ENCODE assay signal across 9 mouse cellular contexts in genomic region chr16:17927351-17928082, GRCm38 (mm10). TPM values are rescaled to one million over a fixed set of nuclear protein-coding genes. Genes with fewer than 3 reads are reported as not detected.
DNase-seq lines count a peak whose midpoint lies in the region; ATAC-seq lines count a peak whose summit lies in the region.
"Had no signal": no experiment of that assay in that cellular context is flagged by ENCODE, and none has a peak within 500 bp of the region (broad histone marks: within the 10 kb centered on the region; RNA-seq: fewer than 3 reads in every experiment).

No protein-coding gene starts in this region.

- peak; percentile 34 for ATAC-seq in heart, embryonic 13.5 days (ENCODE audit: extremely low read depth, insufficient number of reproducible peaks, low FRiP score, low TSS enrichment)
- ATAC-seq in megakaryocyte, adult 5-6 weeks (ENCODE audit: poor library complexity, severe bottlenecking), result peak; percentile 13; the same call in 1 of the 2 replicates

- intact Hi-C loops in gastrocnemius, postnatal 36 days (cut with DNase I), result no loop called here

- WGBS in heart, embryonic 13.5 days, result under 1% methylated on average over 72 of the region's 72 CpGs

- peak overlapping the region; percentile 96 for H3K4me2 ChIP-seq in heart, embryonic 13.5 days

- H3K9me3 ChIP-seq in heart, embryonic 13.5 days, result no peaks in the 10 kb centered on the region

- H3K36me3 ChIP-seq in heart, embryonic 13.5 days, result peaks cover 19% of the 10 kb centered on the region

- H3K4me3 ChIP-seq in heart, embryonic 13.5 days, result peak overlapping the region; percentile 93

- no peaks in the 10 kb centered on the region for H3K27me3 ChIP-seq in heart, embryonic 13.5 days (replicated peaks)

- DNase-seq in 3T3-L1 (ENCODE audit: low read depth, low spot score), result peak; percentile 39
- peak; percentile 48 for DNase-seq in A20 (ENCODE audit: low read depth, low spot score)
- DNase-seq in cerebellum, adult 9-11 months, result peak; percentile 63
- peak; percentile 44 to 82 for DNase-seq in kidney, postnatal 36 days
- peak; percentile 57 to 61 for DNase-seq in spleen, postnatal 10 days (ENCODE audit: low spot score in 2 of 2)
- DNase-seq in gastrocnemius, postnatal 36 days, result no peak

- peak overlapping the region; percentile 91 for H3K9ac ChIP-seq in heart, embryonic 13.5 days

- H3K4me1 ChIP-seq in heart, embryonic 13.5 days, result peaks cover 25% of the 10 kb centered on the region

- peak overlapping the region; percentile 67 for H3K27ac ChIP-seq in heart, embryonic 13.5 days (replicated peaks)

RNA-seq across cellular contexts. Expression of gene Slc25a1, which starts 0.5 kb away (rescaled TPM):
- polyA plus RNA-seq in heart, embryonic 13.5 days (2015; fragmentation: Nextera tagmentation; extraction: Ambion mirVana), result 34.8 and 38.0 TPM in 2 replicates
- 7.6 and 11.2 TPM in 2 replicates for total RNA-seq in megakaryocyte, adult 5-6 weeks (2015)
- total RNA-seq in megakaryocyte, adult 5-6 weeks (2017), result 16.1 and 24.1 TPM in 2 replicates
- 1 to 10 TPM; 2.7 to 5.5 TPM for total RNA-seq in gastrocnemius, postnatal 36 days (2021)

RNA-seq across cellular contexts. Expression of gene Gsc2, which starts 12.7 kb away (rescaled TPM):
- not detected in 2 replicates for polyA plus RNA-seq in heart, embryonic 13.5 days (2015; fragmentation: Nextera tagmentation; extraction: Ambion mirVana)
- not detected in 2 replicates for total RNA-seq in megakaryocyte, adult 5-6 weeks (2015)
- not detected in 2 replicates for total RNA-seq in megakaryocyte, adult 5-6 weeks (2017)
- total RNA-seq in gastrocnemius, postnatal 36 days (2021), result not detected
- total RNA-seq: heart, postnatal 36 days had no signal

RNA-seq across cellular contexts. Expression of gene Ess2, which starts 16.4 kb away (rescaled TPM):
- polyA plus RNA-seq in heart, embryonic 13.5 days (2015; fragmentation: Nextera tagmentation; extraction: Ambion mirVana), result 27.5 and 29.8 TPM in 2 replicates
- total RNA-seq in megakaryocyte, adult 5-6 weeks (2015), result 8.9 and 10.3 TPM in 2 replicates
- total RNA-seq in megakaryocyte, adult 5-6 weeks (2017), result 14.5 and 17.7 TPM in 2 replicates
- total RNA-seq in gastrocnemius, postnatal 36 days (2021), result 1 to 10 TPM; 5.2 to 7.2 TPM

RNA-seq across cellular contexts. Expression of gene Tssk2, which starts 29.1 kb away (rescaled TPM):
- polyA plus RNA-seq in heart, embryonic 13.5 days (2015; fragmentation: Nextera tagmentation; extraction: Ambion mirVana), result not detected in 2 replicates
- total RNA-seq in megakaryocyte, adult 5-6 weeks (2015), result not detected in 2 replicates
- total RNA-seq in megakaryocyte, adult 5-6 weeks (2017), result not detected in 2 replicates
- total RNA-seq in gastrocnemius, postnatal 36 days (2021), result not detected
- total RNA-seq: heart, postnatal 36 days had no signal

RNA-seq across cellular contexts. Expression of gene Dgcr2, which starts 29.2 kb away (rescaled TPM):
- 47.8 and 48.4 TPM in 2 replicates for polyA plus RNA-seq in heart, embryonic 13.5 days (2015; fragmentation: Nextera tagmentation; extraction: Ambion mirVana)
- total RNA-seq in megakaryocyte, adult 5-6 weeks (2015), result 16.1 and 20.5 TPM in 2 replicates
- 32.9 and 35.6 TPM in 2 replicates for total RNA-seq in megakaryocyte, adult 5-6 weeks (2017)
- total RNA-seq in gastrocnemius, postnatal 36 days (2021), result 10 to 100 TPM; 21.0 to 25.8 TPM

Comparison
In these comparisons a context has a peak if more than half of its experiments do, and no peak if none do; other contexts are left out.
1. DNase-seq: peak in 3T3-L1 (single experiment), A20 (single experiment), cerebellum, adult 9-11 months (single experiment), kidney, postnatal 36 days (2 of 2) and spleen, postnatal 10 days (2 of 2); none in gastrocnemius, postnatal 36 days (0 of 2).